Mouse (Mus musculus) limb, embryonic 10.5 days (tissue): ENCODE measurements around the gene Pllp. TPM values are rescaled to one million over a fixed set of nuclear protein-coding genes. Genes with fewer than 3 reads are reported as not detected.

ENCODE experiments used
- DNase-seq: peaks from one replicate; pipeline ENCODE4 v3.0.0-alpha.2; 2017; ENCODE audit warnings: low spot score
- H3K27ac ChIP-seq: fragments of 300-500 bp; sonication (generic); 2 replicates; pipeline ENCODE4 v1.5.1; 2016; ENCODE audit warnings: mild to moderate bottlenecking
- H3K27me3 ChIP-seq: fragments of 300-500 bp; sonication (generic); 2 replicates; pipeline ENCODE4 v1.6.1; 2016; ENCODE audit warnings: low read depth, mild to moderate bottlenecking; ENCODE audit not compliant: poor library complexity, severe bottlenecking
- H3K36me3 ChIP-seq: fragments of 300-500 bp; sonication (generic); 2 replicates; pipeline ENCODE4 v1.6.1; 2016; ENCODE audit warnings: mild to moderate bottlenecking, moderate library complexity
- H3K4me1 ChIP-seq: fragments of 300-500 bp; sonication (generic); 2 replicates; pipeline ENCODE4 v1.6.1; 2016
- H3K4me3 ChIP-seq: fragments of 300-500 bp; sonication (generic); 2 replicates; pipeline ENCODE4 v1.5.1; 2016; ENCODE audit warnings: mild to moderate bottlenecking, moderate library complexity
- H3K9me3 ChIP-seq: fragments of 300-500 bp; sonication (generic); replicated peaks from 2 replicates; pipeline ENCODE4 v1.6.1; 2016; ENCODE audit warnings: mild to moderate bottlenecking
- WGBS: fragments of 180-500 bp; shearing (Covaris S2); methylation state at CpG from one replicate; pipeline ENCODE4 v1.1.7; 2016; 5-methylcytosine and 5-hydroxymethylcytosine counted together
- polyA plus RNA-seq: library from polyadenylated mRNA; unstranded; fragments of >200 nt; fragmentation: Nextera tagmentation; extraction: Ambion mirVana; gene quantifications from 2 replicates; pipeline ENCODE4 v1.2.1, GENCODE M21; 2016

Pllp gene
- 0.48 TPM in 1 of 2 replicates, not detected in the other for polyA plus RNA-seq

- Histone ChIP-seq H3K4me1 (peaks cover 15% of the 10 kb centered on the region), H3K27ac (no peak within 1 kb of the TSS), H3K9me3 (no peaks in the 10 kb centered on the region), H3K4me3 (peak within 1 kb of the TSS; percentile 51), H3K27me3 (peaks cover 84% of the 10 kb centered on the region), H3K36me3 (no peaks in the 10 kb centered on the region)
- under 1% methylated on average over 41 of the region's 41 CpGs for WGBS
- DNase-seq, result peak; percentile 62
These were observed at the start of gene Pllp for GRCm38 (mm10) chr8:94695994-94696384. Gene Pllp (minus strand): TSS chr8:94696278.

DNA sequence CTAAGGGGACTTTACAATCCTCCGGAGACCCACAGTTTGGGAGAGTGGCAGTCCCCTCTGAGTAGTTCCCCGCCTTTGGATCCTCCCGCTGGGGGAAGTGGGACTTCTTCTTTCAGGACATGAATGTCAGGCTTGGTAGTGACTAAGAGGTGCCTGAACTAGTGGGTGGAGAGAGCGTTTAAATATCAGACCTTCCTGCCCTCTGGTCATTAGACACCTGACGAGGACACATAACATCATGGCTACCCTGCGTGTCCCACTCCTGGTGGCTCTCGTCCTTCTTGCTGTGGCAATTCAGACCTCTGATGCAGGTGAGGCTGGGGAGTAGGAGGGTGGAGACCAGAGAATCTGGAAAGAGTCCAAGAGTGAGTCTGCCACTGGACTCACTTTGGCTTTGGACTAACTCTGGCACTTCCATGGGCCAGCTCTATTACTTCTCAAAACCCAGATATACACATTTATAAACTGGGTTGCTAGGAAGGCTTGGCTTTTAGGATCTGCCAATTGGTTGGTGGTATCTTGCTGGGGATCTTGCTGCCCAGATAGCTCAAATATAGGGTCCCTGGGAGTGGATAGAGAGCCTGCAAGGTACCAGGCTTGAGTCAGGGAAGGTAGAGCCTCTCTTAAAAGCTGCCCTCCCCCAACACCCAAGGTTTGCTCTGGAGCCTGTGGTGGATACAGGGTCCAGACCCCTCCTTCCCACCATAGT lies 49.6 kb upstream of the Pllp start, which contains the start of gene Ccl22:
TSS of gene Ccl22 (plus strand) at position 115 of the 709 bp plus-strand sequence.
- no peaks in the 10 kb centered on the region for H3K36me3 ChIP-seq
- no peak for DNase-seq
- H3K27me3 ChIP-seq, result no peaks in the 10 kb centered on the region
- no peak within 1 kb of the TSS for H3K4me3 ChIP-seq
- 88% methylated on average over 7 of the region's 7 CpGs for WGBS
- no peaks in the 10 kb centered on the region for H3K9me3 ChIP-seq
- no peak within 1 kb of the TSS for H3K27ac ChIP-seq
- H3K4me1 ChIP-seq, result no peaks in the 10 kb centered on the region

- Histone ChIP-seq H3K9me3 (no peaks in the 10 kb centered on the region), H3K27me3 (no peaks in the 10 kb centered on the region), H3K4me3 (no peak overlapping the region), H3K4me1 (no peaks in the 10 kb centered on the region), H3K27ac (no peak overlapping the region), H3K36me3 (no peaks in the 10 kb centered on the region)
- WGBS, result 86% methylated on average over 9 of the region's 9 CpGs
- DNase-seq, result no peak
These were observed 48.9 kb upstream of the Pllp start for GRCm38 (mm10) chr8:94744972-94745371.

GRCm38 (mm10) chr8:94744484-94744883 lies 48.4 kb upstream of the Pllp start:
- no peaks in the 10 kb centered on the region for H3K36me3 ChIP-seq
- no peak overlapping the region for H3K27ac ChIP-seq
- no peaks in the 10 kb centered on the region for H3K27me3 ChIP-seq
- no peak for DNase-seq
- no peak overlapping the region for H3K4me3 ChIP-seq
- WGBS, result 96% methylated on average over 5 of the region's 5 CpGs
- no peaks in the 10 kb centered on the region for H3K9me3 ChIP-seq
- no peaks in the 10 kb centered on the region for H3K4me1 ChIP-seq

- Histone ChIP-seq H3K9me3 (no peaks in the 10 kb centered on the region), H3K27ac (no peak overlapping the region), H3K36me3 (no peaks in the 10 kb centered on the region), H3K27me3 (no peaks in the 10 kb centered on the region), H3K4me1 (no peaks in the 10 kb centered on the region), H3K4me3 (no peak overlapping the region)
- 92% methylated on average over 4 of the region's 4 CpGs for WGBS
- no peak for DNase-seq
These were observed 45.6 kb upstream of the Pllp start for GRCm38 (mm10) chr8:94741726-94742125.

GRCm38 (mm10) chr8:94740591-94740990 lies 44.5 kb upstream of the Pllp start:
- H3K9me3 ChIP-seq, result no peaks in the 10 kb centered on the region
- 92% methylated on average over 3 of the region's 3 CpGs for WGBS
- no peaks in the 10 kb centered on the region for H3K4me1 ChIP-seq
- no peaks in the 10 kb centered on the region for H3K36me3 ChIP-seq
- no peak overlapping the region for H3K4me3 ChIP-seq
- no peak overlapping the region for H3K27ac ChIP-seq
- no peaks in the 10 kb centered on the region for H3K27me3 ChIP-seq
- no peak for DNase-seq

DNA sequence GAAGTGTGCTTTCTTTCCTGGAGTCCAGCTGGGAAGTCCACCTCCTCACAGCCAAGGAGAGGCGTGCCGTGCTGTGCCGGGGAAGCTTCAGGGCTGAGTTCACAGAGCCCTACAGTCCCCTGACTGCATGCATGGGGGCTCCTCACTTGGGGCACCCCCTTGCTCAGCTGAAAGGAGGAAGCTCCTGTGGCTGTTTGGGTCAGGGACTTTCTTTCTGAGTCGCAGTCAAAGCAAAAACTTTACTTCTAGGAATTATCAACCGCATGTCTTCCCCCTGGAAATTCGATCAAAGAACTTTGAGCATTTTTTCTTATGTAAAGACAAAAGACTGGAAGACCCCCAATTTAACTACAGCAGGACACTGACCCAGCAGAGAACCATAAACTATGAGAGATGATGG lies 43.8 kb upstream of the Pllp start:
- 88% methylated on average over 6 of the region's 6 CpGs for WGBS
- no peak for DNase-seq
- no peaks in the 10 kb centered on the region for H3K9me3 ChIP-seq
- H3K4me1 ChIP-seq, result no peaks in the 10 kb centered on the region
- H3K36me3 ChIP-seq, result no peaks in the 10 kb centered on the region
- no peak overlapping the region for H3K4me3 ChIP-seq
- H3K27ac ChIP-seq, result no peak overlapping the region
- H3K27me3 ChIP-seq, result no peaks in the 10 kb centered on the region

- H3K9me3 ChIP-seq, result no peaks in the 10 kb centered on the region
- H3K36me3 ChIP-seq, result no peaks in the 10 kb centered on the region
- DNase-seq, result no peak
- 80% methylated on average over 5 of the region's 5 CpGs for WGBS
- no peak overlapping the region for H3K4me3 ChIP-seq
- H3K27ac ChIP-seq, result no peak overlapping the region
- H3K4me1 ChIP-seq, result no peaks in the 10 kb centered on the region
- H3K27me3 ChIP-seq, result no peaks in the 10 kb centered on the region
These were observed 39.5 kb upstream of the Pllp start for GRCm38 (mm10) chr8:94735426-94736094.

DNA sequence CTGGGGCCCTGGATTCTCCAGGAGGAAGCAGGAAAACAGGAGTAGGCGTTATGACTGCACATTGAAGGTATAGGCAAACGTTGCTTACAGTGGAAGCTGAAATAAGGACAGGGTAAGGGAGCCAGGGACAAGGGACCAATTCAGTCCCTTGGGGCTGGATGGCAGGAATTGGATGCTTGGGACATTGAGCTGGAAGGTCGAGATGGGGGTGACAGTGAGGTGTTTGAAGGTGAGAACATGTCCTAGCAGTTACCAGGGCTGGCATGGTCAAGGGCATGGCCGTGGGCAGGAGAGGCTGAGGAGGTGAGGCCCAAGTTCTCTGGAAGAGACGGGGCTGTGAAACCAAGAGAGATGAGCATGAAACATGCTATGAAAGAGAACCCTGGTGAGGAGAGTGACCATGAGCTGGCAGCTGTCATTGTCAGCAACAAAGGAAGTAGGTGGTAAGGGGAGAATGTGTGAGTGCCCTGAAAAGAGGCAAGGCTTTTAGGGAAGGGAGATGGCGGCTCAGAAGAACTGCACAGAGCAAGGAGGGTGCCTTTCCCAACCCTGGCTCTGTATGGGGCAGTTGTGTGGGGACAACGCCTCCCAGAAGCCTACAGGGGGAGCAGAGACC lies 38.8 kb upstream of the Pllp start:
- DNase-seq, result no peak
- Histone ChIP-seq H3K4me1 (no peaks in the 10 kb centered on the region), H3K36me3 (no peaks in the 10 kb centered on the region), H3K27me3 (no peaks in the 10 kb centered on the region), H3K4me3 (no peak overlapping the region), H3K27ac (no peak overlapping the region; the same call in 1 of the 2 replicates), H3K9me3 (no peaks in the 10 kb centered on the region)
- 74% methylated on average over 7 of the region's 7 CpGs for WGBS

DNA sequence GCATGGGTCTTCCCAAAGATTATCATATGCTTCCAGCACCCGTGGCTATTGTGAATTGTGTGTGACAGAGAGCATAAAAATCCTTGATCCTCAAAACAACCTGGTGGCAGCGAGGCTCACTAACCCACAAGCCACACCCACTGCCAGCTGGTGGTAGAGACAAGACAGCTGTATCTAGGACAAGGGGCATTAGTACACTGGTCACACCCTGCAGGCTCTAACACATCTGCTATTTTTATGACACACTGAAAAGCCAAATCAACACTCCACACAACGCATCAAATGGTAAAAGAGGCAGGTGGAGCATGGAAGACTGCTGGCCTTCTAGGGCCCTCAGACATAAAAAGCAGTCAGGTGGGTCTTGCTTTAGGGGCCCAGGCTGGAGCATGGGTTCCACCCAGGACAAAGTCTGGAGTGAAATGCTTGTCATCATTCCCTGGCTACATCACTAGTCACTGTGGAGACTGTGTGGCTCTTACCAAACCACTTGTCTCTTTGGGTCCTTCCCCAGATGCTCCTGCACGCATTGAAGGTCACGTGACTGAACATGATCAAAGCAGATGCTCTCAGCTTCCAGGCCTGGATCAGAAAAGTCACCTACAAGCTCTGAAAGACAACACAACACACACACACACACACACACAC lies 37.9 kb upstream of the Pllp start:
- peaks cover 4% of the 10 kb centered on the region; the same call in 1 of the 2 replicates for H3K4me1 ChIP-seq
- no peaks in the 10 kb centered on the region for H3K9me3 ChIP-seq
- WGBS, result 75% methylated on average over 5 of the region's 5 CpGs
- no peaks in the 10 kb centered on the region for H3K36me3 ChIP-seq
- DNase-seq, result no peak
- H3K4me3 ChIP-seq, result no peak overlapping the region
- H3K27ac ChIP-seq, result no peak overlapping the region
- no peaks in the 10 kb centered on the region for H3K27me3 ChIP-seq

GRCm38 (mm10) chr8:94729301-94729700 lies 33.2 kb upstream of the Pllp start:
- H3K9me3 ChIP-seq, result no peaks in the 10 kb centered on the region
- peaks cover 4% of the 10 kb centered on the region; the same call in 1 of the 2 replicates for H3K4me1 ChIP-seq
- H3K27ac ChIP-seq, result no peak overlapping the region
- WGBS, result 66% methylated on average over 4 of the region's 4 CpGs
- no peak for DNase-seq
- no peak overlapping the region for H3K4me3 ChIP-seq
- H3K27me3 ChIP-seq, result no peaks in the 10 kb centered on the region
- H3K36me3 ChIP-seq, result no peaks in the 10 kb centered on the region

- H3K27ac ChIP-seq, result no peak overlapping the region
- H3K9me3 ChIP-seq, result no peaks in the 10 kb centered on the region
- 84% methylated on average over 5 of the region's 5 CpGs for WGBS
- no peak for DNase-seq
- peaks cover 4% of the 10 kb centered on the region; the same call in 1 of the 2 replicates for H3K4me1 ChIP-seq
- no peaks in the 10 kb centered on the region for H3K36me3 ChIP-seq
- no peak overlapping the region for H3K4me3 ChIP-seq
- no peaks in the 10 kb centered on the region for H3K27me3 ChIP-seq
These were observed 29.9 kb upstream of the Pllp start for GRCm38 (mm10) chr8:94725998-94726397.

GRCm38 (mm10) chr8:94716841-94717240 lies 20.8 kb upstream of the Pllp start:
- WGBS, result 90% methylated on average over 1 of the region's 1 CpGs
- no peaks in the 10 kb centered on the region for H3K36me3 ChIP-seq
- H3K4me3 ChIP-seq, result no peak overlapping the region
- no peaks in the 10 kb centered on the region for H3K9me3 ChIP-seq
- H3K27me3 ChIP-seq, result no peaks in the 10 kb centered on the region
- H3K27ac ChIP-seq, result no peak overlapping the region
- no peaks in the 10 kb centered on the region for H3K4me1 ChIP-seq
- no peak for DNase-seq
